Mouse (Mus musculus) mouse embryonic stem cell (cell line): ENCODE data around the gene Nkx2-1.

ENCODE experiments used
- in situ Hi-C, 2 experiments: fragments of 300-500 bp; cut with MboI; formaldehyde crosslinking; loops; 1 replicate in 1 of 2; 3 replicates in 1 of 2; pipeline ENCODE4 v1.14.3; 2019 to 2020; ENCODE audit warnings: low sequenced_read_pairs in 2 of 2, low pct_unique_long_range_greater_than_20kb in 1 of 2, mixed read lengths in 1 of 2; ENCODE audit not compliant: unreplicated experiment in 1 of 2

Nkx2-1 gene

DNA sequence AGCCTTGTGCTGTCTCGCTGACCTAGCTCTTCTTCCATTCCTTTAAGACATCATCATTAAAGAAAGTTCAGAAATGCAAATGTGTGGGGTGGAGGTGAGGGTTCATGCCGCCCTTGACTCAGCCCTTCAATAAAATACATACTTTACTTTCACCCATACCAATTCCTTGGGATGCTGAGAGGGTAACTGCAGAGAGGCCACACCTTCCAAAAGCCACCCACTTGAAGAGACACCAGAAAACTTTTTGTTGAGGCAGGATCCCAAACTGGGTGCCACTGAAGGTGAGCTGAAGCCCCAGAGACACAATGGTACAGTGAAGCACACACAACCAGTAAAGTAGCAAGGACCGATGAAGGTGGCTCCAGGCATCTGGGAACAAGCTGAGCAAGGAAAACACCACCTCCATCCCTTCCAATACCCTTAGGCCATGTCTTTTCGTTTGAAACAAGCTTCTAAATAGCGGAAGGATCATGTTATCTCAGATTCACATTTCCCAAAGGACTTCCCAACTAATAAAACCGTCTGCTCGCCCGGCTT lies 8.6 kb downstream of the Nkx2-1 start:
- in situ Hi-C loops: loop anchor here (5.0 to 25.0 kb wide), 4 partner anchors 84 to 1017 kb away; partner anchors contain the start of genes Foxa1 (in 1 of the 2) and Nkx2-9 (in 1 of the 2)

DNA sequence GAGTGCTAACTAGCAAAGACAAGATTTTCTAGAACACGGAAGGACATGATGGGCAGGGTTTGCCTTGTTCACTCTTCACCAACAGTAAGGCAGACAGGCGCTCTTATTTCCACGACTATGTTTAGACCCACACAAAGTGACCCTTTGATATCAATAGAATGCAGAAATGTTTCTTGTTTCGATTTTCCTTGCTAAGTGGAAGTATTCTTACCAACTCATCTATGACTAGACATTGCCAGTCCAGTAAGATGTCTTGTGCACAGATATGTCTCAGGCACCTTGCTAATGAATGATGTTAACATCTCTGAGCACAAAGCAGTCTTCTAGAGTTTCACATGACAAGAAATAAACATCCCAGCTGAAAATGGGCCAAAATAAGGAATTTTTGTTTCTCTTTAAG lies 9.6 kb downstream of the Nkx2-1 start:
- in situ Hi-C loops: loop anchor here (5.0 to 25.0 kb wide), 4 partner anchors 85 to 1018 kb away; partner anchors contain the start of genes Foxa1 (in 1 of the 2) and Nkx2-9 (in 1 of the 2)

DNA sequence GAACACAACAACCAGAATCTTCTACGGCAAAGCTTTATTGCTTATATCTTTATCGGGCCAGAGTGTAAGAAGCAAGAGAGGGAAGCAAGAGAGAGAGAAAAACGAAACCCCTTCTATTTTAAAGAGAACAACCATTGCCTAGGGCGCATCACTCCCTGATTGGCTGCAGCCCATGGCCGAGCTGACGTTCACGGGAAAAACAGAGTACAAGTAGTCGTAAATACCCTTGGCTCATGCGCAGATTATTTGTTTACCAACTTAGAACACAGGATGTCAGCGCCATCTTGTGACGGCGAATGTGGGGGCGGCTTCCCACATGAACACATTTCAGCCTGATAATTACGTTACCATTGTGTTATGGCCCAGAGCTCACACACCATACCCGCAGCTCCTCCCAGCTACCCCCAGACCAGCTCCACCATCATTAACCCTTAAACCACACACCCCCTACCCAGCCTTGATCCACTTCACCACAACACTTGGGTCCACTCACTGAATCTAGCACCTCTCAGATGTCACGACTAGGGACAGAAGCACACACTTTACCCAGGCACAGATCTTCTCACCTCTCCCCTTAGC lies 11.4 kb downstream of the Nkx2-1 start:
- in situ Hi-C loops: loop anchor here (5.0 to 25.0 kb wide), 4 partner anchors 87 to 1019 kb away; partner anchors contain the start of genes Foxa1 (in 1 of the 2) and Nkx2-9 (in 1 of the 2)

DNA sequence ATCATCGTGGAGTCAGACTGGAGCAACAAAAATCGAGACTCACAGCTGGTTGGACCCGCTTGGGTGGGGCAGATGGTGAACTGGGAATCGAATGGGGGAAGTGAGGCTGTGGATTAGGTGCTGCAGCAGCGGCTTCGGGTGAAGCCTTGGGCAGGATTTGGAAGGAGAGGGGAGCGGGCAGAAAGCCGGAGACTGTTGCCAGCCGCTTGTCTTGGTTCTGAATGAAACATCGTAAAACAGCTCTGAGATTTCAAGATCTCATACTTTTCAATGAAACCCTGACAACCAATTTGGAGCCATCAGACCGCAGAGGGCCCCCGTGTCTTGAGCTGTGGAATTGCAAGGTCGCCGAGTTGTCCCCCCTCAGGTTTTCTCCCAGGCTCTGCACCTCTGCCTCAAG lies 12.5 kb downstream of the Nkx2-1 start:
- in situ Hi-C loops: loop anchor here in 1 of 2 experiments (10.0 kb wide), 1 partner anchor 1021 kb away; the partner anchor contains the start of gene Foxa1

- in situ Hi-C loops: loop anchor here in 1 of 2 experiments (10.0 kb wide), 1 partner anchor 1023 kb away; the partner anchor contains the start of gene Foxa1
Observed at GRCm38 (mm10) chr12:56522191-56522590, 14.5 kb downstream of the Nkx2-1 start.

DNA sequence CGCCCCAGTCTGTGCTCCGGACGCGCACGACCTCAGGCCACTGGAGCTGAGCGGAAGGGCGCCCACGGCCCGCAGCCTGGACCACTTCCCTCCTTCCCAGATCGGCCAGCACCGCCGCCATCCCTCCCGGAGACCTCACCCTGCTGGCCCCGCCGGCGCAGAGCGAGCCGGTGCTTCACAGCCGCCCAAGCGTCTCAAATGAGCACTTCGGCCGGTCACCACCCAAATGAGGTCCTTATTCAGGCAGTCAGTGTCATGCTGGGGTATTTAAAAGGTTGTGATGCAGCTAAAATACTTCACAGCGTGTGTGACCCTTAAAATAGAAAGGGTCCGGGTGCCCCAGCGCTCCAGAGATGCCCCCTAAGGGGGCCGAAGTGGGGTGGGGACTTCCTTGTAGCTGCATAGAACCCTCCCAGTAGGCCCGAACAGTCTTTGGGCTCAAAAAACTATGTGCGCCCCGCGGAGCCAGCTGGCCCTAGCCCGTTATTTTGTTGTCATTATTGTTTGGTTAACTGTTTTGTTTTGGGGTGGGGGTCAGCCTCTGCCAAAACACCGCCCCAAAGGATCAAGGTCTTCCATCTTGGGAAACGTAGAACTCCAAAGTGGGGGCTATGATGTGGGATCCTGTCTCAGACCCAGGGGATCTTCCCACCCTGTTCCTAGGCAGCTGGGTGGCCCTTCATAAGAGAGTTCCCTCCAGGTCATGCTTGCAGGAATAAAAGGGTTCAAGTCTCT lies 15.4 kb downstream of the Nkx2-1 start:
- in situ Hi-C loops: loop anchor here in 1 of 2 experiments (10.0 kb wide), 1 partner anchor 1024 kb away; the partner anchor contains the start of gene Foxa1

DNA sequence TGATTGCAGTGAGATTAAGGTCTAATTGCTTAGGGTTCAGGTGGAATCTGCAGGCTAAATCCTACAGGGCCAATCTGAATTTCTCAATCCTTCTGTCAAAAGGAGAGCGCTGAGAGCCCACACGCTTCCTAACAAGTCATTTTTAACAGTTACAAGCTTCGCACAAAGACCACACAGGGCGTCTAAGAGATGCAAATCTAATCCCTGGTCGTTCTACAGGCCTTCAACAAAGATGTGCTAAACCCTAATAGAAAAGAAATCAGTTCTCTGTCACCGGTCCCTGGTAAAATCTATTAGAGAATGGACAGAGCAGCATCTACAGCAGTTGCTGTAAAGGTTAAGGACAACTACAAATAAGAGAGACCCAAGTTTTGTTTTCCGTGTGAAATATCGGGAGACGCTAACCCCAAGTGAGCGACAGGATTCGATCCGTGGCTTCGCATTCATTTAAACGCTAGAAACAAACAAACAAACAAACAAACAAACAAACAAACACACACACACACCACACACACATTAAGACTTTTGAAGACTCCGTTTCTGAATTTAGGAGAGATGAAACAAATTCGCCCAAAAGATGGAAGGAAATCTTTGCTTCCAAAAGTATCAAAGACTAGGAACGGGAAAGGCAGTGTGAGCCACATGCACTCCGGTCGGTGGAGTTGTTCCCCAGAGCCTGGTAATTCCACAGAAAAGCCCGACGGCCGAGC lies 16.2 kb downstream of the Nkx2-1 start:
- in situ Hi-C loops: loop anchor here in 1 of 2 experiments (10.0 kb wide), 1 partner anchor 1024 kb away; the partner anchor contains the start of gene Foxa1

GRCm38 (mm10) chr12:56519738-56520191 lies 16.9 kb downstream of the Nkx2-1 start:
- in situ Hi-C loops: loop anchor here in 1 of 2 experiments (10.0 kb wide), 1 partner anchor 1025 kb away; the partner anchor contains the start of gene Foxa1

DNA sequence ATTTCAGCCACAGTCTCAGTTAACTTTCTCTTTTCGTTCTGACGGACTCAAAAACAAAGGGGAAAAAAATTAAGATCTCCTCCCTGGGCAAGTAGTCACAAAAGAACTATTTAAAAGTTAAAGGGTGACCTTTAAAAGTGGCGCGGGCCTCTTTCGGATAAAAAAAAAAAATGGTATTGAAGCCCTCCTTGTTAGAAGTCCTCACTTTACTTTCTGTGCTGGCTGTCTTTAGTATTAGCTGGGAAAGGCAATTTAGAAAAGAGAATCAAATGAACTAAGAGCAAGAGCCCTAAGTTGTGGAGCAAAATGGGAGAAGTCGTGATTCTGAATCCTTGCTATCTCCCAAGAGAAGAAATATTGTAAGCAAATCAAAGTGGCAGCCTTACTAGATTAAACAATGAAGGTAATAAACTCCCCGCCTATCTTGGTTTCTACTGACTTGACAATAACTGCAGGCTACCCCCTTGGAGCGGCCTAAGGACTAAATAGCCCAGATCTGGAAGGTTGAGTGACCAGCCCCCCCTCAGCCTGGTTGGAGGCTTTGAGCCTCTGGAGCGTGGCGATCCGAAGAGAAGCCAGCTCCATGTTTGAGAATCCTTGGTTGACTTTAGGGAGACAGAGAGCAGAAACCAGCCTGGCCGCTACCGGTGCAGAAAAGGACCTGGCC lies 17.5 kb downstream of the Nkx2-1 start:
- in situ Hi-C loops: no loop called here

- in situ Hi-C loops: no loop called here
Observed at GRCm38 (mm10) chr12:56518221-56518620, 18.5 kb downstream of the Nkx2-1 start.

DNA sequence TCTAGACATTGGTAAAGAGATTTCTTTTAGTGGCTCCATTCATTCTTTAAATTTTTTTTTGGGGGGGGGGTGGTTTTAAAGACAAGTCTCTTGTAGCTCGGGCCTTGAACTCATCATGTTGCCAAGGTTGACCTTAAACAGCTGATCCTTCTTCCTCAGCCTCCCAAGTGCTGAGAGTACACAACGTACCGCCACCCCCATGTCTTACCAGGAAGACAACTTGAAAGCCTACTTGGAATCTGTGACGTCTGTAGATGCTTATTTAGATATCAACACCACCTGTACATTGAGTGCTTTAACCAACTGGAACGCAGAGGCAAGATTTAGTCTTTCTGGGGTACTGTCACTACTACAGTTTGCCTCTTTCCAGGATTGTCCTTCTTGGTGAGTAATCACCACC lies 21.9 kb downstream of the Nkx2-1 start:
- in situ Hi-C loops: no loop called here

DNA sequence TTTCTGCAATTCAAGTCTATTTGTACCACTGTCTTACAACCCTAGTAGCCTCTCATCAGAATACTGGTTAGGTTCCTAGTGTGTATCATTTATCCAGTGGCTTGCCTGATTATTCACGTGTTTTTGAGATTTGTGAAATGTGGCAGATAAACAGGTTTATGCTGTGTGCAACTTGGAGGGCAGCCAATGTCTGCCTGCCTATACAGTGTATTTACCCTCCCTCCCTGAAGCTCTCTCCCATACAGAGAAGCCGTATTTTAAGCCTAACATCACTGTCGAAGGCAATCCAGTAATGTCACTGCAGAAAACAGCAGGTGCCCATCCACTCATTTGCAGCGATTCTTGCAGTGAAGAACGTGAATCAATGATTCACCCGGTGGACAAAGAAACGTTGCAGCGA lies 28.3 kb downstream of the Nkx2-1 start:
- in situ Hi-C loops: no loop called here

DNA sequence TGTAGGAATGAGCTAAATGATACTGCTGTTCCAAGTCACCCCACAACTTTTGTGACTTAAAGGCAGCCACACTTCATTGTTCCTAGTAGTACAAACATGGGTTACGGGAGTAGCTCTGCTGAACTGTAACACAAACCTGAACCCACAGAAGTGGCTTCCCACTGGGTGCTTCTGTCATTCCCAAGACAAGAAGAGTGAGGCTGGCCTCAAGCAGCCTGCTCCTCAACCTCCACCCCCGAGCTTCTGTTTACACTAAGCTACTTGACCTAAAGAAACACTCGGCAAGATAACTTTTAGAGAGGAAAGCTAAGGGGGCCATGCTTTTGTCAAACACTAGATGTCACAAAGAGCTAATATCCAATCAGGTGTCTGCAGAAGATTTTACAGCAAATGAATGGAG lies 49.7 kb downstream of the Nkx2-1 start:
- in situ Hi-C loops: no loop called here

GRCm38 (mm10) chr12:56482606-56483005 lies 54.1 kb downstream of the Nkx2-1 start:
- in situ Hi-C loops: no loop called here
